Mouse (Mus musculus) lung, embryonic 16.5 days (tissue): ENCODE results near the gene Alpl. TPM values are rescaled to one million over a fixed set of nuclear protein-coding genes. Genes with fewer than 3 reads are reported as not detected.

Experiments
- ATAC-seq: fragments of 200-750 bp; cut with Nextera tagmentation; 2 replicates; pipeline ENCODE4 v1.8.0; 2017; ENCODE audit warnings: low read depth, mild to moderate bottlenecking, moderate library complexity
- H3K27ac ChIP-seq: fragments of 300-500 bp; sonication (generic); 2 replicates; pipeline ENCODE4 v1.5.1; 2014; ENCODE audit warnings: mild to moderate bottlenecking, control low read depth, low read length
- H3K27me3 ChIP-seq: fragments of 300-500 bp; sonication (generic); 2 replicates; pipeline ENCODE4 v1.6.1; 2014; ENCODE audit warnings: low read depth, low read length, mixed read lengths; ENCODE audit not compliant: control insufficient read depth, insufficient read depth
- H3K36me3 ChIP-seq: fragments of 300-500 bp; sonication (generic); 2 replicates; pipeline ENCODE4 v1.6.1; 2014; ENCODE audit warnings: low read length; ENCODE audit not compliant: control insufficient read depth, insufficient read depth
- H3K4me1 ChIP-seq: fragments of 300-500 bp; sonication (generic); replicated peaks from 2 replicates; pipeline ENCODE4 v1.6.1; 2014; ENCODE audit warnings: low read length, mixed read lengths; ENCODE audit not compliant: control insufficient read depth, insufficient read depth
- H3K4me2 ChIP-seq: fragments of 300-500 bp; sonication (generic); 2 replicates; pipeline ENCODE4 v1.6.1; 2014; ENCODE audit warnings: low read depth, low read length, control low read depth
- H3K4me3 ChIP-seq: fragments of 300-500 bp; sonication (generic); 2 replicates; pipeline ENCODE4 v1.5.1; 2014; ENCODE audit warnings: mild to moderate bottlenecking, low read length, control low read depth
- H3K9ac ChIP-seq: fragments of 300-500 bp; sonication (generic); 2 replicates; pipeline ENCODE4 v1.6.1; 2014; ENCODE audit warnings: low read length, control low read depth
- H3K9me3 ChIP-seq: fragments of 300-500 bp; sonication (generic); 2 replicates; pipeline ENCODE4 v1.6.1; 2016; ENCODE audit warnings: low read length; ENCODE audit not compliant: control insufficient read depth
- WGBS: fragments of 180-500 bp; shearing (Covaris S2); extraction: QIAGEN DNeasy Blood & Tissue Kit; methylation state at CpG from one replicate; pipeline ENCODE4 v1.1.7; 2014; 5-methylcytosine and 5-hydroxymethylcytosine counted together
- polyA plus RNA-seq: library from polyadenylated mRNA; unstranded; fragments of >200 nt; fragmentation: Nextera tagmentation; extraction: Ambion mirVana; gene quantifications from 2 replicates; pipeline ENCODE4 v1.2.1, GENCODE M21; 2015

Alpl gene
- polyA plus RNA-seq, 1 experiment from 2014 or later = 9.4 TPM

DNA sequence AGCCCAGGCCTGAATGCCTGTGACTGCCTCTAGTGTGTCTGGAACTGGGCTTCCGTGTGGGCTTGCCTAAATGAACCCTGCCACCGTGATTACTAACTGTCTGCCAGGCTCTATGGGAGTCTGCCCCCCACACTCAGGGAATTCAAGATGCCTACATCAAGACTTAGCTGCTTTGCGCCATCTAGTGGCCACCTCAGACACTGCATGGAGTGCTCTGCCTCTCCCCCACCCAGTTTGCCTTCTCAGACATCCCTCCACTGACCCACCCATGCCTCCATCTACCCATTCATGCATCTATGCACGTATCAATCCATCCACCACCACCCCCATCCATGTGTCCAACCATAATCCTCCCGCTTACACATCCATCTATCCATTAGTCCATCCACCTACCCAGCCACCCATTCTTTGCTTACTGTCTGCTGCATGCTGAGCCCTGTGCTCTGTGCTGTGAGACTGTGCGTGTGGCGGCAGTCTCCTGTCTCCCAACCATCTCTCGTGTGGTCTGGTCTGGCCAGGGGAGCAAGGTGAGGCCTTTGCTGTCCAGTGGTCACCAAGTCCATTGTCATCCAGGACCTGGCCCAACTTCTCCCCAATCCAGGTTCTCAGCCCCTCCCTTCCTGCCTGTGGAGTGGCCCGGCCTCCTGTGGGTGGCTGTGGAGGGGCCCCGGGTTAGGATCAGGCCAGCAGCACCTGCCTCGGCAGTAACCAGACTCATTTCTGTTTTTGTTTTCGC lies 73.3 kb downstream of the Alpl start:
- no peaks in the 10 kb centered on the region for H3K9me3 ChIP-seq
- H3K4me3 ChIP-seq = no peak overlapping the region
- H3K27me3 ChIP-seq = peaks cover 22% of the 10 kb centered on the region
- H3K4me2 ChIP-seq = no peak overlapping the region
- H3K4me1 ChIP-seq = peaks cover 9% of the 10 kb centered on the region
- no peak for ATAC-seq
- H3K27ac ChIP-seq = no peak overlapping the region
- H3K36me3 ChIP-seq = no peaks in the 10 kb centered on the region
- 22% methylated on average over 12 of the region's 12 CpGs for WGBS
- H3K9ac ChIP-seq = no peak overlapping the region

DNA sequence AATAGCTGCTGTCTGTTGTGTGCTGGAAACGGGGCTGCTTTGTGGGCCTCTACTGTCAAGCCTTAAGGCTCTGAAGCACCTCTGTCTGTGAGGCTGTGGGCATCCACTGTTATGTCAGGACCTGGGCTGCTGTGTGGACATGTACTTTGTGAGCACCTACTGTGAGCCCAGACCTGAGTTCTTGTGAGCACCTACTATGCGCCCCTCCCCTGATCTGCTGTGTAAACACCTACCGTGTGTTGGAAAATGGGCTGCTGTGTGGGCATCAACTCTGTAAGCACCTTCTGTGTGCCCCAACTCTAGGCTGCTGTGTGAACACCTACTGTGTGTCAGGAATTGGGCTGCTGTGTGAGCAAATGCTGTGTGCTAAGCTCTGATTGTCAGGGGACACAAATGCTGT lies 74.0 kb downstream of the Alpl start:
- no peak overlapping the region for H3K4me3 ChIP-seq
- 75% methylated on average over 3 of the region's 3 CpGs for WGBS
- no peak for ATAC-seq

GRCm38 (mm10) chr4:137721563-137721962 lies 74.6 kb downstream of the Alpl start:
- WGBS = 82% methylated on average over 15 of the region's 15 CpGs
- no peak for ATAC-seq
- no peak overlapping the region for H3K27ac ChIP-seq

More for the DNA sequence above, 74.0 kb downstream of the Alpl start:
- H3K9ac ChIP-seq = no peak overlapping the region
- no peaks in the 10 kb centered on the region for H3K9me3 ChIP-seq
- H3K27ac ChIP-seq = no peak overlapping the region
- peaks cover 6% of the 10 kb centered on the region for H3K4me1 ChIP-seq
- H3K27me3 ChIP-seq = peaks cover 19% of the 10 kb centered on the region
- no peak overlapping the region for H3K4me2 ChIP-seq
- no peaks in the 10 kb centered on the region for H3K36me3 ChIP-seq

DNA sequence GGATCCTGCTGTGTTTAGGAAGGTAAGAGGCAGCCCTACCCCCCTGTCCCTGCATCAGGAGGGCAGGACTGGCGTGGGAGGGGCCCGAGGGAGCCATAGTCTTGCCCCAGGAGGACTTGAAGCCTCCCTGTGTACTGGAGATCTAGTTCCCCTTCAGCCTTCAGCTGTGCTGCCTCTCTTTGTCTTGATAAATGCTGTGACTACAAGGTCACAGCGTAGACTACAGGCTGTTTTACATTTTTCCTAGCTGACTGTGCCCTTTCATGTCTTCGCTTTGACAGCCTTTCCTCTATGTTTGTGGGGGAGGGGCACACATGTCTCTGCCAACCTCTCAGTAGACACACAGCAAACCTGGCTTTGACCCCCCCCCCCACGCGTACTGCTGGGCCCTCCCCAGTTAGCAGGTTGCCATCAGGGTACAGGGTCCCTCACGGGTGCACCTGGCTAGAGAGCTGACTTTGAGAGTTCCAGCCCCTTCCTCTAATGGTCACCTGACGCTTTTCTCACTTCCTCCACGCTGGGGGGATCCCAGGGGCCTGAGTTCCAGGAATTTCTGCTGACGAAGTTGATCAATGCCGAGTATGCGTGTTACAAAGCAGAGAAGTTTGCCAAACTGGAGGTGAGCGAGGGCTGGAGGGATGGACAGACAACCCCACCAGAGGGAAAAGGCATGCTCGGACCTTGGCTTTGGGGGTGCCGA lies 76.7 kb downstream of the Alpl start:
- no peak for ATAC-seq

More at GRCm38 (mm10) chr4:137721563-137721962, 74.6 kb downstream of the Alpl start:
- H3K36me3 ChIP-seq = no peaks in the 10 kb centered on the region
- H3K4me3 ChIP-seq = no peak overlapping the region
- peaks cover 19% of the 10 kb centered on the region for H3K27me3 ChIP-seq
- H3K4me2 ChIP-seq = no peak overlapping the region
- H3K4me1 ChIP-seq = peaks cover 6% of the 10 kb centered on the region
- no peaks in the 10 kb centered on the region for H3K9me3 ChIP-seq
- H3K9ac ChIP-seq = no peak overlapping the region

GRCm38 (mm10) chr4:137717671-137718070 lies 78.5 kb downstream of the Alpl start:
- 59% methylated on average over 15 of the region's 15 CpGs for WGBS
- H3K9ac ChIP-seq = no peak overlapping the region
- peaks cover 9% of the 10 kb centered on the region for H3K27me3 ChIP-seq
- no peak overlapping the region for H3K27ac ChIP-seq
- peaks cover 14% of the 10 kb centered on the region for H3K4me1 ChIP-seq
- no peaks in the 10 kb centered on the region for H3K9me3 ChIP-seq
- no peaks in the 10 kb centered on the region for H3K36me3 ChIP-seq
- no peak overlapping the region for H3K4me3 ChIP-seq
- ATAC-seq = no peak
- no peak overlapping the region for H3K4me2 ChIP-seq

More for the DNA sequence above, 76.7 kb downstream of the Alpl start:
- H3K4me2 ChIP-seq = no peak overlapping the region
- H3K27me3 ChIP-seq = peaks cover 19% of the 10 kb centered on the region
- no peak overlapping the region for H3K4me3 ChIP-seq
- no peaks in the 10 kb centered on the region for H3K36me3 ChIP-seq
- no peak overlapping the region for H3K27ac ChIP-seq
- H3K9ac ChIP-seq = no peak overlapping the region
- H3K4me1 ChIP-seq = peaks cover 6% of the 10 kb centered on the region
- 28% methylated on average over 15 of the region's 15 CpGs for WGBS
- H3K9me3 ChIP-seq = no peaks in the 10 kb centered on the region

GRCm38 (mm10) chr4:137717005-137717404 lies 79.2 kb downstream of the Alpl start:
- Histone ChIP-seq H3K9ac (no peak overlapping the region), H3K36me3 (no peaks in the 10 kb centered on the region), H3K4me1 (peaks cover 14% of the 10 kb centered on the region), H3K4me3 (no peak overlapping the region), H3K4me2 (no peak overlapping the region), H3K27me3 (peaks cover 11% of the 10 kb centered on the region), H3K9me3 (no peaks in the 10 kb centered on the region), H3K27ac (no peak overlapping the region)
- 57% methylated on average over 7 of the region's 7 CpGs for WGBS
- no peak for ATAC-seq

- peaks cover 11% of the 10 kb centered on the region for H3K4me1 ChIP-seq
- H3K27me3 ChIP-seq = peaks cover 6% of the 10 kb centered on the region
- no peaks in the 10 kb centered on the region for H3K9me3 ChIP-seq
- no peak overlapping the region for H3K4me2 ChIP-seq
- WGBS = 31% methylated on average over 8 of the region's 8 CpGs
- peak; percentile 37; the same call in 1 of the 2 replicates for ATAC-seq
- H3K36me3 ChIP-seq = no peaks in the 10 kb centered on the region
- H3K9ac ChIP-seq = no peak overlapping the region
- H3K4me3 ChIP-seq = no peak overlapping the region
- no peak overlapping the region for H3K27ac ChIP-seq
Observed at GRCm38 (mm10) chr4:137714020-137714624, 82.1 kb downstream of the Alpl start.

GRCm38 (mm10) chr4:137712963-137713362 lies 83.2 kb downstream of the Alpl start:
- H3K36me3 ChIP-seq = no peaks in the 10 kb centered on the region
- H3K27ac ChIP-seq = no peak overlapping the region
- no peaks in the 10 kb centered on the region for H3K9me3 ChIP-seq
- no peak overlapping the region for H3K4me2 ChIP-seq
- no peak for ATAC-seq
- 31% methylated on average over 13 of the region's 13 CpGs for WGBS
- peaks cover 9% of the 10 kb centered on the region; the same call in 1 of the 2 replicates for H3K4me1 ChIP-seq
- no peak overlapping the region for H3K4me3 ChIP-seq
- H3K9ac ChIP-seq = no peak overlapping the region
- peaks cover 8% of the 10 kb centered on the region for H3K27me3 ChIP-seq
